Mouse (Mus musculus) ZHBTc4 (cell line): ENCODE results near the gene Tmpo.
"Not testable (repeated sequence)": the region's sequence is repeated elsewhere in the genome, so short reads cannot be mapped to it uniquely, and the experiment has no call there.

ENCODE experiments used
- DNase-seq: peaks from one replicate; pipeline ENCODE4 v3.0.0-alpha.2; 2011; ENCODE audit warnings: low read depth, low spot score

Gene Tmpo

DNA sequence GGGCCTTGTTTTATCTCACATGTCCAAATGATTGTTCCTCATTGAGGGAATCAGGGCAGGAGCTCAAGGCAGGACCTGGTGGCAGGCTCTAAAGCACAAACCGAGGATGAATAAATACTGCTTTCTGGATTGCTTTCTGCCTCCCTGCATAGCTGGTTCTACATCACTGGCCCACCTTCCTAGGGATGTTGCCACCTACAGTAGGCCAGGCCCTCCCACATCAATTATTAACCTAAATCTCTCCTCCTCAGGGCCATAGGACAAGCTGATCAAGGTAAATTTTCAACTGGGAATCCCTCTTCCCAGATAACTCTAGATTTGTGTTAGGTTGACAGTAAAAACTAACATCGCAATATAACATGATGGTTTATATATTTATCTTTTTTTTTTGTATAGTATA lies 4.6 kb upstream of the Tmpo start:
- DNase-seq, result no peak

DNA sequence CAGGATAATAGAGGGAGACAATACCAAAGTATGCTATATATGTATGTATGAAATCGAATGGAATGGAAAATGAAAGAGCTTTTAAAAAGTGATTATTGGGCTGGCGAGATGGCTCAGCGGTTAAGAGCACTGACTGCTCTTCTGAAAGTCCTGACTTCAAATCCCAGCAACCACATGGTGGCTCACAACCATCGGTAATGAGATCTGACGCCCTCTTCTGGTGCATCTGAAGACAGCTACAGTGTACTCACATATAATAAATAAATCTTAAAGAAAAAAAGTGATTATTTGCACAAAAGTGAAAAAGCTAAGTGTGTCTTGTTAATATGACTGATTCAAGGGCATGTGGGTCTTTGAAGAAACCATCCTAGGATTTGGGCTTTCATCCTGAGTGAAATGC lies 3.8 kb upstream of the Tmpo start:
- DNase-seq, result not testable (repeated sequence)

DNA sequence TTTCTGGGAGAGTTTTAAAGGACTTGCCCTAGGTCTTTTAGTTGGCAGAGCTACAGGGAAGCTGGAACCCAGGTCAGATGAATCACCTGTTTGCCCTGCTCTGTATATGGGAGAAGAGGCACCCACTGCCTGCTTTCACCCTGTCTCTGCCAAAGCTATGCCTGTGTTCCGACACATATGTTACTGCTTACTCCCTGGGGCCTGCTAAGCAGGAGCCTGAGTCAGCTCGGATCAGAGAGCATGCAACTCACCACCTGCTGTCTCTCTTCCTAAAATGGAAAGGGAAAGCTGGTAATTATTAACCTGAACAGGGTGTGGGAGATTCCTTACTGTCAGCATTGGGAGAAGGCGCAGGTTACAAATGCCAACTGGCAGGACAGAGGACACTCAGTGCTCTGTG lies 2.2 kb upstream of the Tmpo start:
- no peak for DNase-seq

DNA sequence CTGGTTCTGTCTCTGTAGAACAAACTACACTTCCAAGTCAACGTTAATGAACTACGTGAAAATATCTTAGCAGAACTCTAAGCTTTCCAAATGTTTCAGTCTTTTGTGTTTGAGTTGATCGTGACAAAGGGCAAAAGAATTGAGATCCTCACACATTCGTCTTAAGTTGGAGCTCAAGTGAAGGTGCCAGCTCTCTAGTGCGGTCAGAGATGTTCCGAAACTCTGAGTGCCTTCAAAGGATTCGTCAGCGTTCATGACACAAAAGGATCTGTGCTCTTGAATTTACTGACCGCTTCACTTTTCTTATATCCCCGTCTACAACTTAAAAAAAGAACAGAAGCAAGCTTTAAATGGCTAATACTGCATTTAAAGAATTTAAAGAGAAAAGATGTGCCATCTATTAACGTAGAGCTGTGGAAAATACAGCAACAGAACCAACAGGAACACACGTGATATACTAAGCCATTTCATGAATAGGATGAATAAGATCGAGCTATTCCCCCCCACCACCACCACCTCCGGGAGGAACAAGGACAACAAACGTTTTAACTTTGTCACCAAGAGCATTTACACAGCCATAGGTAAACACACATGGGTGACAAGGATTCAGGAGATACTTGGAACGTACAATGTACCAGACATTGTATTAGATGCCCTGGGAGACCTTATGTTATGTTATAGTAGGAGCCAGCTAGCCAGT lies 1.3 kb upstream of the Tmpo start:
- DNase-seq, result peak; percentile 18

DNA sequence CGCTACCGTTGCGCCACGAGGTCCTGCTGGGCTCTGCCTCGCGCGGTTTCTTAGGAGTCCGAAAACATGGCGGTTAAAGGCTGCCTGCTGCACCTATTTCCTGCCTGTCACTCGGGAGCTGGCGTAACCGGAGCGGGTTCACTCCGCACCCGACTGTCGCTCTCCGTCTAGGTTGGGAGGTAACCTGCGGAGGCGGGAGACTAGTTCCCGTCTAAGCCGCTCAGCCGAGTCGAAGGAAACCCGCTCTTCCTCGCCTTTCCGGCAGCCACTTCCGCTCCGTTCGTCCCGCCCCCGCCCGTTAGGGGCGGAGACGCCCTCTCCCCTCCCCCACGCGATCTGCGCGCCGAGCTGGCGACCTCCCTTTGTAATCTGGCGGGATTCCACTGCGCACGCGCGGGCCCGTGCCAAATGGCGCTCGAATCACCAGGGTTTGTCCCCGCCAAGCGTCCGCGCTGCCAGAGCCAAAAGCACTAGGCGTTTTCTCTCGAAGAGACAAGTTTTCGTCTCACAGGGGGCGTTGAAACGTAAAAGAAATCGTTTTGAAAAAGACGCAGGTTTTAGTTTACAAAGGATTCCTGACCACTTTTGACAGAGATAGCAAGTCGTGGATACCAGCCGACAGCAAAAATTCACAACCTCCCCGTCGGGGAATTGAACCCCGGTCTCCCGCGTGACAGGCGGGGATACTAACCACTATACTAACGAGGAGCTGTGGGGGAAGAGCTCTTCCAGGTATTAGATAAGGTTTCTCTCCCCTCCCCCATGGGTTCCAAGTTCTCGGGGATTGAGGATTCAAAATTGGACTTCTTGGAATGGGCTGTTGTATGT lies 560 bp upstream of the Tmpo start:
- peak; percentile 98 for DNase-seq

DNA sequence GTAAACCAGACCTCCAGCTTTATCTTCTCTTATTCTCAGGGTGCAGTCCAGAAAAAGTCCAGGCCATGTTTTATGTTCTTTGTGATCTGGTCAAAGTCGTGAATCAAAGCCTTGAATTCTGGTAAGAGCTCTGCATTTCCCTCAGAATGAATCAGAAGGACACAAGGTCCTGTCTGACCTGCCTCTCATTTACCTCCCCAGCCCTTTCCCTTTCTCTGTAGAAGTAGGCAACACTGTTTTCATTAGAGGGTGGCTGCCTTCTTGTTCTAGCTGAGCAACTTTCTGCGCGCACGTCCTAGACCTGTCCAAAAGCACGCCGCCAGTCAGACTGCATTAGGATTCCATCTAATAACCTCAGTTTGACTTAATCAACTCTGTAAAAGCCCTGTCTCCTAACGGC lies 814 bp downstream of the Tmpo start:
- peak; percentile 72 for DNase-seq

DNA sequence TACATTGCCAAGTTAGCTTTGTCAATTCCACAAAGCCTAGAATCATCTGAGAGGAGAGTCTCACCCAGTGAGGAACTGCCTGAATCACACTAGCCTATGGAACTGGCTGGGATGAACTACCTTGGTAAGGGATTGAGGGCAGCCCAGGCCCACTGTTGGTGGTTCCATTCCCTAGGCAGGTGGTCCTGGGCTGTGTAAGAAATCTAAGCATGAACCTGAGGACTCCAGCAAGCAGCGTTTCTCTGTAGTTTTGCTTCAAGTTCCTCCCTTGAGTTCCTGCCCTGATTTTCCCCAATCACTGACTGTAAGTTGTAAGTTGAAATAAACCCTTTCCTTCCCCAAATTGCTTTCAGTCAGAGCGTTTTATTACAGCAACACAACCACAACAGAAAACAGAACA lies 1.3 kb downstream of the Tmpo start:
- peak; percentile 71 for DNase-seq

DNA sequence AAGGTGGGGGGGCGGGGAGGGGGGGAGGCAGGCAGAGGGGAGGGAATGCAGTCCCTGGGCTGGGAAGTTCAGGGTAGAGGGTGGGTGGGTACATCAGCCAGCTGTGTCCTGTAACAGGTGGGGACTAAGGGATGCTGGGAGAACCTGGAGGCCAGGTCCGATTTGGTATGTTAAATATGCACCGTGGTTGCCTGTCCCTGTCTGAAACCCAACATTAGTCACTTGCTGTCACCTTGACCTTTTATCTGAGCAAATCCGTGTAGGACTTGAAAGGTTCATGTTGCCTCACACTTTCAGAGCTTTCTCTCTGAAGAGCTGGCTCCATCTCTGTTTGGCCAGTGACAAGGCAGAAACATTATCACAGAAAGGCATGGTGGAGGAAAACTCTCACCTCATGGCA lies 3.9 kb downstream of the Tmpo start:
- peak; percentile 71 for DNase-seq

DNA sequence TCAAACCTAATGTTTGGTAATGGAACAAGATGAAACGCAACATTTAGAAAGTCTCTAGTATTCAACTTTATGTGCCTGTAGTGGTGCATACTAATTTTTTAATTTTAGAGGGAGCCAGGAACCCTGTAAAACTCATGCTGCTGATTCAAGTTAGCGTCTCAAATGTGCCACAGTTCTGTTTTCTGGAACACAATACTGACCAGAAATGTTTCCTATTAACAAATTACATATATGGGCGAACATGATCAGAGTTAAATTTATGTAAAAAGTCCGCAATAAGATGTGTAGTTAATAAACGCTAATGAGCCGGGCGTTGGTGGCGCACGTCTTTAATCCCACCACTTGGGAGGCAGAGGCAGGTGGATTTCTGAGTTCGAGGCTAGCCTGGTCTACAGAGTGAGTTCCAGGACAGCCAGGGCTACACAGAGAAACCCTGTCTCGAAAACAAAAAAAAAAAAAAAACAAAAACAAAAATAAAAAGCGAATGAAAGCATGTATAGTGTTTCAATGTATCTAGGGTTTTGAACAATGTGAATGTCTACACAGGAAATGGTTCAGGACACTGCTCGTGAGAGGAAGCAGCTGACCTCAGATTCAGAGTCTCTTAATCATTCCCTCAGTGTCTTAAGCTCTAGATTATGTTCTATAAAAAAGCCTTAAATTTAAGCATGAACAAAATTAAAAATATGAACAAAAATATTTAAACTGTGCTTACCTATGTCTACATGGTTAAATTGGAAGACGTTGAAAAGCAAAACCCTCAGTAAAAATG lies 8.6 kb downstream of the Tmpo start:
- no peak for DNase-seq

DNA sequence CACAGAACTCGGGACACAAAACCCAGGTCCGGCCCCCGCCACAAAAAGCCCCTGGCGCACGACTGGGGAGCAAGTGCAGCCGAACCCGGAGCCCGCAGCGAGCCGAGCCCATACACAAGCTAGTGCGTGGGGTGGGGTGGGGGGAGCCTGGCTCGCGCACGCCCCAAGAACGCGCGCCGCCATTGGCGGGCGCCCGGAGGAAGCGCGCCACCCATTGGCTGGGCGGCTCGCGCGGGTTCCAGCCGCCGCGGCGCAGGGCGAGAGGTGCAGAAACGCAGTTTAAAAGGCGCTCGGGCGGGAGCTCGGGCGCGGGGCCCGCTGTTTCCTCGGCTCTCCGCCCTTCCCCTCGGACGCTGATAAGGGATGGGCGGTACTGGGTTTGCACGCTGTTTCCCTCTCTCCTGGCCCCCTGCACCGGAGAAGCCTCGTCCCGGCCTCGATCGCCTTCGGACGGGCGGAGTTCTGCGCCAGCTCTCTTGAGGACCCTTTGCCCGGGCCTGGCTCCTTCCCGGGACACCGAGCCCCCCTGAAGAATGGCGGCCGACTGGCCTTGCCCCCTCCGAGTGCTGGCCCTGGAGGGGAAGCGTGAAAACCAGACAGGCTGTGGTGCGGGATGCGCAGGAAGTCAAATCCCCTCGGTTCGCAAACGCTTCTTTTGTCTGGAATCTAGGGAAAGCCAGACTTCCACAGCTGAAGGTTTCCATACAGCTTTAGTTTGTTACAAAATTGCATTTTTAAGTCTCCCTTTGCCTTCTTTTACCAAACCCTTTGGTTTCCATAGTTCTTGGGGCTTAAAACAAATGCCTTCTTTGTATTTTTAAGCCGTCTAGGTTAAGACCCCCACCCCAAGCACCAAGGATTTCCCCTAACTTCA lies 9.4 kb downstream of the Tmpo start:
- peak; percentile 96 for DNase-seq

DNA sequence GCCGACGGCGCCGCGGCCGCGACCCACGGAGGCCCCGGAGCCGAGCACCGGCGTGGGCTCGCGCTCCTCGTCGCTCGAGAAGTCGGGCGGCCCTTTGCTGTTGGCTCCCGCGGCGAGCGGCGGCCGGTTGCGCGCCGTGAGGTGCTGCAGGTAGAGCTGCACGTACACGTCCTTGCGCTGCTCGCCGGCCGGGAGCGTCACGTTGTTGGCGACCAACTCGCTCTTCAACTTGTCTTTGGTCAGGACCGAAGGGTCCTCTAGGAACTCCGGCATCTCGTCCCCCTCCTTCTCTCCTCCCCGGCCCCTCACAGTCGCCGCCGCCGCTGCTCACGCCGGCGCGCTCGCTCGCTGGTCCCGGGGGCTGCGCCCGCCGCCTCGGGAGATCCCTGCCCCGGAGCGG lies 10.1 kb downstream of the Tmpo start:
- peak; percentile 70 for DNase-seq

DNA sequence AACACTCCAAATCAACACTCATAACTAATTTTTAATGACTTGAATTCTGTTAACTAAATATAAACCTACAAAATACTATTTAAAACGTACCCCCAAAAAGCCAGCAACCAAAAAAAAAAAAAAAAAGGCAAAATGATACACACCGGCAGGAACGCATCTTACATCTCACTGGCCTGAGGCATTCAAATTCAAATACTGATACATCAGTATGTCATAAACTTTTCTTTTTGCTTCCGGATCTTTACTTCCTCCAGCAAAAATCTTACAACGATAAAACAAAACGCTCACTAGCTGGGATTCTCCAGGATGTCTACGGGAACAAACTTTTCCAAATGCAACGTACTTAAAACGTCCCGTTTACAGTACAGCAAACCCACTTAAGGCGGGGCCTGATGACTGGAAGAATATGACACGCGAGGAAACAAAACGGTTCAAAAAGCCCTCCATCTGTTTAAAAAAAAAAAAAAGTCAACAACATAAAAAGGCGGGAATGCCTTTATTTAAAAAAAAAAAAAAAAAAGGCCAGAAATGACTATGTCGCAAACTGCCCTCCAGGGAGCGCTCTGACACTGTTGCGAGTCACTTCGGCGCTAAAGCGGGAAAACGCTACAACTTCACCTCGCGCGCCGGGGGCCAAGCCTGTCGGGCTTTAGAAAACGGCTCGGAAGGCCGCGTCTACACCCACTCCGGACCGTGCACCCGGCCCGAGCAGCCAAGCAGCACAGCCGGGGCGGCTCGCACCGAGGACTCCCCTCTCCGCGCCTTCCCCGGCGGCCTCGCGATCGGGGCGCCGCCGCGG lies 10.8 kb downstream of the Tmpo start:
- peak; percentile 94 for DNase-seq

DNA sequence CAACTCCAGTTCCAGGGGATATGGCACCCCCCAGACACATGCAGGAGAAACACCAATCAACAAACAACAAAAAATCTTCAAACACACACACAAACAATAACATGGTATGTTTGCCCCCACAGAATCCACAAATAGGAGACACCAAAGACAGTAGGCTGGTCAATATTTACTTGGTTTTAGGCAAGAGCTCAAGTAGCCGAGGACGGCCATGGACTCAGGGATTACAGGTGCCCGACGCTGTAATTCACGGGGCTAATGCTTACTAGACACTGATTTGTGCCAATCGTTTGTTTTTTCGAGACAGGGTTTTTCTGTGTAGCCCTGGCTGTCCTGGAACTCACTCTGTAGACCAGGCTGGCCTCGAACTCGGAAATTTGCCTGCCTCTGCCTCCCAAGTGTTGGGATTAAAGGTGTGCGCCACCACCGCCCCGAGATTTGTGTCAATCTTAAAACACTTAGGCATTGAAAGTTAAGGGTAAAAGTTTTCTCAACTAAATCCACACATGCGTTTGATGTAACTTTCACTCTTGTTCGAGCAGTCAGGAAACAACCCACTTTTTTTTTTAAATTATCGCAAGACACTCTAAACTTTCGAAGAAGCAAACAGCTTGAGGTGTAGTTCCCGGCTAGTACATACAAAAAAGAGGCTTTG lies 11.6 kb downstream of the Tmpo start:
- DNase-seq, result no peak

DNA sequence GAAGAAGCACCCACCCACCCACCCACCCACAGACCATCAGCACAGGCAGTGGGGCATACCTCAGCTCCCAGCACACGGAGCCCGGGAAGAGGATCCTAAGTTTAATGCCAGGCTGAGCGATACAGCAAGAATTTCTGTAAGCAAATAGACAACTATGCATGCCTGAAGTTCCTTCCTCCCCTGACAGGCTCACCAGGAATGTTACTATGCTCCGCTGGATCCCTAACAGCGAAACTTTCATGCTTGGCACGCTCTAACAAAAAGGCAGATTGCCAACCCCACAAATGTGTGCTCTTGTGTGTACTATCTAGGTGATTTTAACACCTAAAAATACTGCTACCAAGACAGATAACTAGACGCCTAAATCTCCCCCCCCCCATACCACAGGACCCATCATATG lies 13.8 kb downstream of the Tmpo start:
- DNase-seq, result no peak

DNA sequence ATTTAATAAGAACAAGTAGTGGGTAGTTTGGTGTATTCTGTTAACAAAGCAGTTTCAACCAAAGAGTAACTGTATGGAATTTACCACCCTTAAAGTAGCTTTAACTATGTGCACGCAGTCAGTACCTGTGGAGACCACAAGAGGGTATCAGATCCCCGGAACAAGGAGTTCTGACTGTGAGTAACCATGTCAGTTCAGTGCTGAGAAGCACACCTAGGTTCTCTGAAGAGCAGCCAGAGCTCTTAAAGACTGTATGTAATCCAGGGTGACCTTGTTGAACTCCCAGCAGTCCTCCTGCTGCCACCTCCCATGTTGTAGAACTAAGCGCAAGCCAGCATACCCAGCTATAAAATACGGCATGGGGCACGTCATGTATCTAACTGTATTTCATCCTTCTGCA lies 14.2 kb downstream of the Tmpo start:
- peak; percentile 88 for DNase-seq

DNA sequence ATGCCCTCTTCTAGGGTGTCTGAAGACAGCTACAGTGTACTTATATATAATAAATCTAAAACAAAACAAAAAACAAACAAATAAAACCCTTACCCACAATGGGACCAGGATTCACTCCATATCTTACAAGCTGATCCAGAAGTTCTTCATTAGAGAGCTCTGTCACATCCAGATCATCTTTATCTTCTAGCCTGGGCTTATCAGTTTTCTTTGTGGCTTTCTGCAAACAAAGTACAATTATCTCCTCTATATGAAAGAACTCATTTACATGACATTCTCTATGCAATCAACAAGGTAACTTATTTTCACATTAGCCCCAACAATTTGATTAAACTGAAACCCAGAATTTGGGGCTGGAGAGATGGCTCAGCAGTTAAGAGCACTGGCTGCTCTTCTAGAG lies 15.3 kb downstream of the Tmpo start:
- DNase-seq, result no peak

DNA sequence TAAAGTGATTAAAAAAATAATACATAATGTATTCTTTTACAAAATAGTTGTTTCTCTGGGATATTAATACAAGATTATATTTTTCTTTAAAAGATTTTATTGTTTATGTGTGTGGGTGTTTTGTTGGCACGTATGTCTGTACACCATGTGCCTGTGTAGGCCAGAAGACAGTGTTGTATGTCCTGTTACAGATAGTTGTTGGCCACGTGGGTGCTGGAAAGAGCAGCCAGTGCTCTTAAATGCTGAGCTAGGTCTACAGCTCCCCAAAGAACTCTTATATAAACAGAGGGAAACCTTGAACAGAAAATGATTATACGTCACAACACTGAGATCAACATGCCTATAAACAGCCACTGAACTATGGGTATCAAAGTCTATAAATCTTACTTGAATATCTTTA lies 16.6 kb downstream of the Tmpo start:
- no peak for DNase-seq

DNA sequence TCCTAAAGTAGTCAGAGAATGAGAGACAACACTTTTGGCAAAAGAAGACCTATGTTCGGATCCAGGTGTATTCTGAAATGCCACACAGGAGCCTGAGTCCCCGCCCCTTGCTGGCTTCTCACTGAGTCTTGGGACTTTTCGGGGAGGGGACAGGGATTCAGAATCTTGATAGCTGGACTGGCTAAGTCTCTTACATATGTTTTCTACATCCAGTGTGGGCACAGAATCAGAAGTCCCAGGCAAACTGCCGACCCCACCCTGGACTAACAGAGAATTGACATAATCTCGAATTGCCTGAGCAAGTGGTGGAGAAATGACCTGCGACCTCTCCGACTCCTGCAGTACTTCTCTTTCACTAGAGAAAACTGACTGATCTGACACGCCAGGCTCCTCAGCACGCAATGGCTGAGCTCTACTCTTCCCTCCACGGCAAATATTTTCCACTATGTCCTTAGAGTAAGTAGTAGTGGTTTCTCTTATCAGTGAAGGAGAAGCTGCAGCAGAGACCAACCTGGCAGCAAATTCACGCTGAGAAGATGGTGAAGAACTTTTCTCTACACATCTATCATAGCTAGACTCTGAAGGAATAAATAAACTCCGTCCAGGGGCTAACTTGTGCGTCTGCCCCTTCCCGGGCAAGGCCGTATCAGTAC lies 18.5 kb downstream of the Tmpo start:
- no peak for DNase-seq

DNA sequence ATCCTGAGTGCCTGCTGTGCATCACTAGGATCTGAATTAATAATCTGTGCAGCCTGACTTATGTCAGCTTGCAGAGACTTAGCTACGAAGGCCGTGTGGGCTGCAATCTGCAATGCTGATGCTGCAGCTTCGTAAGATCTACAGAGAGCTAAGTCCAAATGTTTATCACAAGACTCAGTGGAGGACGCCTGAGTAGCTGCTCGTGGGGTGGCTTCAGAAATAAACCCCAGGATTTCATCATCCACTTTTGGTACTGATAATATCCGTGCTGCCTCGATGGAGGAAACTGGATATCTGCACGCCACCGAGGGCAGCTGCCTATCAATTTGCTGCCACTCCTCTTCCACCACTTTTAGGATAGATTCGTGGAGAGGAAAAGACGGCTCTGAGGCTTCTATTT lies 19.0 kb downstream of the Tmpo start:
- DNase-seq, result no peak

DNA sequence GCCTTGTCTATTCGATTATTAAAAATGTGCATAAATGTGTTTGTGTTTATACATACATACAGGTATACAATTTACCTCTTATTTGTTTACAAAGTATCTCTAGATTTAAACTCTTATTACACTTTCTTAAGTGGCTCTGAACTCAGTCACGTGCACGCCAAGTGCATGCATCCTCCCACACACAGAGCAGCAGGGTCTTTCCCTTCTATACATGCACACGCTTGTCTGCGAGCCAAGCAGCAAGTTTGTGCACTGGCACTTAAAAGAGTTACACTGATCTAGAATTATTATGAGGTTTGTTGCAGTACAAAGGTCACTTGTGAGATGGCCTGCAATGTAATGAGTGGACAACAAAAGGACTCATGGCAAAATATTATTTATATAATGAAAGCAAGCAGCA lies 20.1 kb downstream of the Tmpo start:
- no peak for DNase-seq
